ENCODE assay signal across 8 mouse cellular contexts in genomic region chr4:119813500-119814184, GRCm38 (mm10).
A peak's percentile ranks its signal among the peaks of the same experiment; 100 is the strongest.
DNase-seq lines count a peak whose midpoint lies in the region; ATAC-seq and TF ChIP-seq lines count a peak whose summit lies in the region.

No protein-coding gene starts in this region.

- peak overlapping the region; percentile 95 for H3K4me2 ChIP-seq in kidney, postnatal 0 days (ENCODE audit: low read length)
- peak overlapping the region; percentile 92 for H3K4me2 ChIP-seq in hindbrain, embryonic 12.5 days (replicated peaks)
- H3K4me2 ChIP-seq in midbrain, embryonic 16.5 days (ENCODE audit: low read length), result peak overlapping the region; percentile 74

- H3K9me3 ChIP-seq in kidney, postnatal 0 days (replicated peaks; ENCODE audit: low read length), result no peaks in the 10 kb centered on the region
- H3K9me3 ChIP-seq in hindbrain, embryonic 12.5 days (replicated peaks), result no peaks in the 10 kb centered on the region
- no peaks in the 10 kb centered on the region for H3K9me3 ChIP-seq in midbrain, embryonic 16.5 days (replicated peaks; ENCODE audit: control insufficient read depth, low read length, poor library complexity, severe bottlenecking)

- no peak for DNase-seq in kidney, postnatal 0 days (ENCODE audit: low spot score)
- DNase-seq in kidney, adult 8-10 months, result no peak
- peak; percentile 44 to 51 for DNase-seq in cerebellum, postnatal 25 days
- no peak for DNase-seq in urinary bladder, postnatal 10 days (ENCODE audit: low spot score)
- no peak for DNase-seq in spleen, postnatal 14 days (ENCODE audit: low spot score in 2 of 2)
- DNase-seq in layer of hippocampus, adult 9-11 months, result no peak

- ATAC-seq in kidney, postnatal 0 days (replicated peaks; ENCODE audit: low FRiP score, low read depth), result 0 out of 2 replicates have a peak, but pooled peaks have one; percentile 61
- ATAC-seq in hindbrain, embryonic 12.5 days (ENCODE audit: low FRiP score), result peak; percentile 44; the same call in 1 of the 2 replicates
- ATAC-seq in midbrain, embryonic 16.5 days, result peak; percentile 25; the same call in 1 of the 2 replicates

- no peaks in the 10 kb centered on the region for H3K4me1 ChIP-seq in kidney, postnatal 0 days (replicated peaks; ENCODE audit: insufficient read depth, low read length)
- H3K4me1 ChIP-seq in hindbrain, embryonic 12.5 days, result peaks cover 42% of the 10 kb centered on the region
- H3K4me1 ChIP-seq in midbrain, embryonic 16.5 days (ENCODE audit: control insufficient read depth, insufficient read depth, low read length), result peaks cover 35% of the 10 kb centered on the region

- no peaks in the 10 kb centered on the region for H3K27me3 ChIP-seq in kidney, postnatal 0 days (ENCODE audit: insufficient read depth, low read length)
- H3K27me3 ChIP-seq in hindbrain, embryonic 12.5 days, result peaks cover 39% of the 10 kb centered on the region
- no peaks in the 10 kb centered on the region for H3K27me3 ChIP-seq in midbrain, embryonic 16.5 days (ENCODE audit: control insufficient read depth, insufficient read depth, low read depth, low read length)

- H3K27ac ChIP-seq in kidney, postnatal 0 days, result no peak overlapping the region
- peak overlapping the region; percentile 78; the same call in 1 of the 2 replicates for H3K27ac ChIP-seq in hindbrain, embryonic 12.5 days
- peak overlapping the region; percentile 92 for H3K27ac ChIP-seq in midbrain, embryonic 16.5 days (ENCODE audit: low read length)

- H3K4me3 ChIP-seq in kidney, postnatal 0 days (replicated peaks; ENCODE audit: low read depth, low read length), result peak overlapping the region; percentile 49; the same call in 1 of the 2 replicates
- H3K4me3 ChIP-seq in hindbrain, embryonic 12.5 days, result peak overlapping the region; percentile 58
- peak overlapping the region; percentile 71 for H3K4me3 ChIP-seq in midbrain, embryonic 16.5 days (ENCODE audit: low read depth, low read length)

- TF ChIP-seq CTCF in kidney, postnatal 0 days (IDR thresholded peaks at IDR 0.05; ENCODE audit: low read depth), result no peak

- no peak overlapping the region for H3K9ac ChIP-seq in kidney, postnatal 0 days (ENCODE audit: low read depth, low read length)
- no peak overlapping the region for H3K9ac ChIP-seq in hindbrain, embryonic 12.5 days
- H3K9ac ChIP-seq in midbrain, embryonic 16.5 days (ENCODE audit: low read depth, low read length), result peak overlapping the region; percentile 86

- H3K36me3 ChIP-seq in kidney, postnatal 0 days (ENCODE audit: insufficient read depth, low read length), result no peaks in the 10 kb centered on the region
- H3K36me3 ChIP-seq in hindbrain, embryonic 12.5 days, result no peaks in the 10 kb centered on the region
- no peaks in the 10 kb centered on the region for H3K36me3 ChIP-seq in midbrain, embryonic 16.5 days (ENCODE audit: control insufficient read depth, insufficient read depth, low read length)

- 19% methylated on average over 8 of the region's 12 CpGs for WGBS in kidney, postnatal 0 days
- 10% methylated on average over 11 of the region's 12 CpGs for WGBS in hindbrain, embryonic 12.5 days
- 15% methylated on average over 8 of the region's 12 CpGs for WGBS in midbrain, embryonic 16.5 days

Comparison
In these comparisons a context has a peak if more than half of its experiments do, and no peak if none do; other contexts are left out.
1. DNase-seq: peak in cerebellum, postnatal 25 days (2 of 2); none in kidney, postnatal 0 days (single experiment), kidney, adult 8-10 months (0 of 2), urinary bladder, postnatal 10 days (single experiment), spleen, postnatal 14 days (0 of 2) and layer of hippocampus, adult 9-11 months (single experiment).
2. Peak in every context shown above with its lines, with median percentiles within 50 percentile points of each other: ATAC-seq, H3K4me2 ChIP-seq and H3K4me3 ChIP-seq.